Mouse (Mus musculus): Measurements from ENCODE around the gene Usp3. TPM values are rescaled to one million over a fixed set of nuclear protein-coding genes. Genes with fewer than 3 reads are reported as not detected.

Usp3 gene
- polyA plus RNA-seq, 1 experiment from 2014 or later: 51.2 TPM

GRCm38 (mm10) chr9:66513661-66514255 lies 79.2 kb downstream of the Usp3 start:
- Histone ChIP-seq H3K27me3 (replicated peaks) (no peaks in the 10 kb centered on the region), H3K4me2 (no peak overlapping the region), H3K36me3 (peaks cover 44% of the 10 kb centered on the region), H3K27ac (replicated peaks) (peak overlapping the region; percentile 98; the same call in 1 of the 2 replicates), H3K9me3 (replicated peaks) (no peaks in the 10 kb centered on the region), H3K4me3 (replicated peaks) (no peak overlapping the region), H3K4me1 (peaks cover 31% of the 10 kb centered on the region), H3K9ac (replicated peaks) (no peak overlapping the region)
- WGBS: 91% methylated on average over 4 of the region's 4 CpGs
- ATAC-seq (ENCODE audit: low FRiP score): no peak

GRCm38 (mm10) chr9:66513150-66513549 lies 79.8 kb downstream of the Usp3 start:
- ATAC-seq (ENCODE audit: low FRiP score): no peak
- Histone ChIP-seq H3K36me3 (peaks cover 45% of the 10 kb centered on the region), H3K4me1 (peaks cover 31% of the 10 kb centered on the region), H3K9ac (replicated peaks) (no peak overlapping the region), H3K4me2 (peak overlapping the region; percentile 97; the same call in 1 of the 2 replicates), H3K27me3 (replicated peaks) (no peaks in the 10 kb centered on the region), H3K9me3 (replicated peaks) (no peaks in the 10 kb centered on the region), H3K4me3 (replicated peaks) (no peak overlapping the region), H3K27ac (replicated peaks) (peak overlapping the region; percentile 98)

GRCm38 (mm10) chr9:66512351-66512671 lies 80.6 kb downstream of the Usp3 start:
- Histone ChIP-seq H3K9ac (replicated peaks) (peak overlapping the region; percentile 93), H3K4me2 (peak overlapping the region; percentile 97), H3K27me3 (replicated peaks) (no peaks in the 10 kb centered on the region), H3K27ac (replicated peaks) (peak overlapping the region; percentile 98), H3K9me3 (replicated peaks) (no peaks in the 10 kb centered on the region), H3K36me3 (peaks cover 45% of the 10 kb centered on the region), H3K4me1 (peaks cover 31% of the 10 kb centered on the region), H3K4me3 (replicated peaks) (peak overlapping the region; percentile 70)
- WGBS: under 1% methylated on average over 8 of the region's 8 CpGs
- peak; percentile 90 for ATAC-seq (ENCODE audit: low FRiP score)

GRCm38 (mm10) chr9:66511580-66512350 lies 81.2 kb downstream of the Usp3 start:
- Histone ChIP-seq H3K9ac (replicated peaks) (peak overlapping the region; percentile 93), H3K36me3 (peaks cover 44% of the 10 kb centered on the region)
- WGBS: under 1% methylated on average over 77 of the region's 78 CpGs

GRCm38 (mm10) chr9:66510944-66511343 lies 82.0 kb downstream of the Usp3 start:
- ATAC-seq (ENCODE audit: low FRiP score): no peak

More at GRCm38 (mm10) chr9:66511580-66512350, 81.2 kb downstream of the Usp3 start:
- Histone ChIP-seq H3K9me3 (replicated peaks) (no peaks in the 10 kb centered on the region), H3K27ac (replicated peaks) (peak overlapping the region; percentile 98), H3K4me1 (peaks cover 31% of the 10 kb centered on the region), H3K4me2 (peak overlapping the region; percentile 97), H3K4me3 (replicated peaks) (peak overlapping the region; percentile 70), H3K27me3 (replicated peaks) (no peaks in the 10 kb centered on the region)
- ATAC-seq (ENCODE audit: low FRiP score): peak; percentile 92

GRCm38 (mm10) chr9:66510351-66510841 lies 82.5 kb downstream of the Usp3 start:
- Histone ChIP-seq H3K36me3 (peaks cover 43% of the 10 kb centered on the region), H3K27ac (replicated peaks) (peak overlapping the region; percentile 98), H3K4me2 (peak overlapping the region; percentile 97), H3K4me1 (peaks cover 31% of the 10 kb centered on the region), H3K9me3 (replicated peaks) (no peaks in the 10 kb centered on the region), H3K9ac (replicated peaks) (0 out of 2 replicates have a peak overlapping the region, but pooled peaks have one; percentile 24), H3K4me3 (replicated peaks) (peak overlapping the region; percentile 70; the same call in 1 of the 2 replicates), H3K27me3 (replicated peaks) (no peaks in the 10 kb centered on the region)
- WGBS: 55% methylated on average over 7 of the region's 7 CpGs
- no peak for ATAC-seq (ENCODE audit: low FRiP score)

More at GRCm38 (mm10) chr9:66510944-66511343, 82.0 kb downstream of the Usp3 start:
- peak overlapping the region; percentile 98 for H3K27ac ChIP-seq (replicated peaks)
- 0% methylated on average over 2 of the region's 2 CpGs for WGBS
- H3K36me3 ChIP-seq: peaks cover 42% of the 10 kb centered on the region
- H3K9me3 ChIP-seq (replicated peaks): no peaks in the 10 kb centered on the region
- H3K4me2 ChIP-seq: peak overlapping the region; percentile 97
- no peaks in the 10 kb centered on the region for H3K27me3 ChIP-seq (replicated peaks)
- peak overlapping the region; percentile 70 for H3K4me3 ChIP-seq (replicated peaks)
- H3K4me1 ChIP-seq: peaks cover 31% of the 10 kb centered on the region
- H3K9ac ChIP-seq (replicated peaks): peak overlapping the region; percentile 56

GRCm38 (mm10) chr9:66508890-66509399 lies 84.0 kb downstream of the Usp3 start:
- Histone ChIP-seq H3K36me3 (peaks cover 56% of the 10 kb centered on the region), H3K9ac (replicated peaks) (0 out of 2 replicates have a peak overlapping the region, but pooled peaks have one; percentile 3), H3K9me3 (replicated peaks) (no peaks in the 10 kb centered on the region), H3K4me2 (no peak overlapping the region), H3K4me1 (peaks cover 27% of the 10 kb centered on the region), H3K4me3 (replicated peaks) (no peak overlapping the region), H3K27ac (replicated peaks) (no peak overlapping the region), H3K27me3 (replicated peaks) (no peaks in the 10 kb centered on the region)
- 77% methylated on average over 4 of the region's 4 CpGs for WGBS
- ATAC-seq (ENCODE audit: low FRiP score): no peak

- no peak for ATAC-seq (ENCODE audit: low FRiP score)
- H3K4me3 ChIP-seq (replicated peaks): no peak overlapping the region
- H3K27me3 ChIP-seq (replicated peaks): no peaks in the 10 kb centered on the region
- no peak overlapping the region for H3K27ac ChIP-seq (replicated peaks)
- H3K36me3 ChIP-seq: peaks cover 61% of the 10 kb centered on the region
- no peaks in the 10 kb centered on the region for H3K9me3 ChIP-seq (replicated peaks)
- peaks cover 19% of the 10 kb centered on the region for H3K4me1 ChIP-seq
- H3K4me2 ChIP-seq: no peak overlapping the region
- H3K9ac ChIP-seq (replicated peaks): no peak overlapping the region
- 97% methylated on average over 3 of the region's 3 CpGs for WGBS
Measured at GRCm38 (mm10) chr9:66507684-66508083, 85.3 kb downstream of the Usp3 start.

GRCm38 (mm10) chr9:66506424-66506823 lies 86.5 kb downstream of the Usp3 start:
- H3K4me2 ChIP-seq: no peak overlapping the region
- H3K27ac ChIP-seq (replicated peaks): peak overlapping the region; percentile 14; the same call in 1 of the 2 replicates
- peaks cover 73% of the 10 kb centered on the region for H3K36me3 ChIP-seq
- H3K4me3 ChIP-seq (replicated peaks): no peak overlapping the region
- peaks cover 12% of the 10 kb centered on the region for H3K4me1 ChIP-seq
- H3K9ac ChIP-seq (replicated peaks): no peak overlapping the region
- no peaks in the 10 kb centered on the region for H3K27me3 ChIP-seq (replicated peaks)
- no peak for ATAC-seq (ENCODE audit: low FRiP score)
- H3K9me3 ChIP-seq (replicated peaks): no peaks in the 10 kb centered on the region

GRCm38 (mm10) chr9:66506011-66506410 lies 86.9 kb downstream of the Usp3 start:
- H3K27ac ChIP-seq (replicated peaks): peak overlapping the region; percentile 14; the same call in 1 of the 2 replicates
- 14% methylated on average over 4 of the region's 4 CpGs for WGBS
- no peaks in the 10 kb centered on the region for H3K9me3 ChIP-seq (replicated peaks)
- no peak overlapping the region for H3K4me2 ChIP-seq
- peaks cover 77% of the 10 kb centered on the region for H3K36me3 ChIP-seq
- H3K27me3 ChIP-seq (replicated peaks): no peaks in the 10 kb centered on the region
- peaks cover 10% of the 10 kb centered on the region for H3K4me1 ChIP-seq
- H3K9ac ChIP-seq (replicated peaks): no peak overlapping the region
- 0 out of 2 replicates have a peak, but pooled peaks have one; percentile 19 for ATAC-seq (ENCODE audit: low FRiP score)
- no peak overlapping the region for H3K4me3 ChIP-seq (replicated peaks)

GRCm38 (mm10) chr9:66505141-66505917 lies 87.6 kb downstream of the Usp3 start:
- no peaks in the 10 kb centered on the region for H3K27me3 ChIP-seq (replicated peaks)
- WGBS: 53% methylated on average over 9 of the region's 9 CpGs
- ATAC-seq (ENCODE audit: low FRiP score): no peak
- H3K27ac ChIP-seq (replicated peaks): peak overlapping the region; percentile 23; the same call in 1 of the 2 replicates
- no peak overlapping the region for H3K4me2 ChIP-seq
- peaks cover 84% of the 10 kb centered on the region for H3K36me3 ChIP-seq
- no peak overlapping the region for H3K4me3 ChIP-seq (replicated peaks)
- peaks cover 4% of the 10 kb centered on the region for H3K4me1 ChIP-seq
- no peak overlapping the region for H3K9ac ChIP-seq (replicated peaks)
- H3K9me3 ChIP-seq (replicated peaks): no peaks in the 10 kb centered on the region

Data from neural tube, embryonic 15.5 days (tissue).